Mouse (Mus musculus): Measurements from ENCODE around the gene Eif3i.

DNA sequence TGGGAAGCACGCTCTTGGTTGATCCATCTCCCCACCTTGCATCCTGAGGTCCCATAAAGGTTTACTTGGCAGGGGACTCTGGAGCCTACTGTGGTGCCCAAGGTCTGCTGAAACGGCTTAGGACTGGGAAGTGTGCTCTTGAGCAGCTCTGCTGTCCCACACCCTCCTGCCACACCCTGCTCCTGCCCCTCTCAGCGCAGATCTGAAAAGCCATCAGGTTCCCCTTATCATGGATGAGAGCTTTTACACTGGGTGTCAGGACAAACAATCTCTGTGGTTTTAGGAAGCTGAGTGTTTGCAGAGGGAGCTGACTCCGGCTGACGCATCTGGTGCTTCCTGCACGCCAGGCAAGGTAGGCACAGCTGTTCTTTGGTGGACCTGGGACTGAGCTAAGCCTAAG is 33.4 kb upstream of the Eif3i start:
- no peak for TF ChIP-seq CTCF (IDR thresholded peaks at IDR 0.05; ENCODE audit: low read depth)
- no peak for TF ChIP-seq EP300 (IDR thresholded peaks at IDR 0.05; ENCODE audit: low read depth)

Measured in liver, postnatal 0 days (tissue).